Mouse (Mus musculus): Measurements from ENCODE around the gene Camkk2. TPM values are rescaled to one million over a fixed set of nuclear protein-coding genes. Genes with fewer than 3 reads are reported as not detected.
A peak's percentile ranks its signal among the peaks of the same experiment; 100 is the strongest.

The Camkk2 gene
- polyA plus RNA-seq, 1 experiment from 2014 or later, result 23.8 TPM

DNA sequence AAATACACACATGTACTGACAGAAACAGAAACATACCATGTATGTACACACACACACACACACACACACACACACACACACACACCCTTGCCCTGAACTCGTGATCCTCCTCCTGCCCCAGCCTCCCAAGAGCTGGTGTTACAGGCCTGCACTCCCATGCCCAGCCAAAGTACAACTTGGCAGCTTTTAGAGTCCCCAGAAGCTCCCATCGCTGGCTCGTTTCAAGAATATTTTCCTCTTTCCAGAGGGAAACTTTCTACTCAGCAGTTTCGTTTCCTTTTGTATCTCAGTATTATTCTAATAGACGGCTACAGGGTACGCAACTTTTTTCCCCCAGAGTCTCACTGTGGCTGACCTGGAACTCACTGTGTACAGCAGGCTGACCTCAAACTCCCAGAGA, 77.1 kb downstream of the Camkk2 start:
- Histone ChIP-seq H3K4me3 (replicated peaks) (no peak overlapping the region), H3K4me1 (replicated peaks) (peaks cover 14% of the 10 kb centered on the region), H3K9me3 (no peaks in the 10 kb centered on the region), H3K4me2 (replicated peaks) (no peak overlapping the region), H3K9ac (no peak overlapping the region), H3K27me3 (replicated peaks) (no peaks in the 10 kb centered on the region), H3K36me3 (no peaks in the 10 kb centered on the region), H3K27ac (no peak overlapping the region)
- ATAC-seq, result no peak
- WGBS, result 73% methylated on average over 6 of the region's 6 CpGs

- no peak overlapping the region for H3K27ac ChIP-seq
- H3K27me3 ChIP-seq (replicated peaks), result no peaks in the 10 kb centered on the region
- H3K9me3 ChIP-seq, result no peaks in the 10 kb centered on the region
- H3K36me3 ChIP-seq, result no peaks in the 10 kb centered on the region
- H3K4me1 ChIP-seq (replicated peaks), result peaks cover 14% of the 10 kb centered on the region
- H3K4me3 ChIP-seq (replicated peaks), result no peak overlapping the region
- H3K9ac ChIP-seq, result no peak overlapping the region
- no peak overlapping the region for H3K4me2 ChIP-seq (replicated peaks)
- ATAC-seq, result peak; percentile 68
- 13% methylated on average over 5 of the region's 5 CpGs for WGBS
Measured at GRCm38 (mm10) chr5:122700837-122701212, 78.4 kb downstream of the Camkk2 start.

DNA sequence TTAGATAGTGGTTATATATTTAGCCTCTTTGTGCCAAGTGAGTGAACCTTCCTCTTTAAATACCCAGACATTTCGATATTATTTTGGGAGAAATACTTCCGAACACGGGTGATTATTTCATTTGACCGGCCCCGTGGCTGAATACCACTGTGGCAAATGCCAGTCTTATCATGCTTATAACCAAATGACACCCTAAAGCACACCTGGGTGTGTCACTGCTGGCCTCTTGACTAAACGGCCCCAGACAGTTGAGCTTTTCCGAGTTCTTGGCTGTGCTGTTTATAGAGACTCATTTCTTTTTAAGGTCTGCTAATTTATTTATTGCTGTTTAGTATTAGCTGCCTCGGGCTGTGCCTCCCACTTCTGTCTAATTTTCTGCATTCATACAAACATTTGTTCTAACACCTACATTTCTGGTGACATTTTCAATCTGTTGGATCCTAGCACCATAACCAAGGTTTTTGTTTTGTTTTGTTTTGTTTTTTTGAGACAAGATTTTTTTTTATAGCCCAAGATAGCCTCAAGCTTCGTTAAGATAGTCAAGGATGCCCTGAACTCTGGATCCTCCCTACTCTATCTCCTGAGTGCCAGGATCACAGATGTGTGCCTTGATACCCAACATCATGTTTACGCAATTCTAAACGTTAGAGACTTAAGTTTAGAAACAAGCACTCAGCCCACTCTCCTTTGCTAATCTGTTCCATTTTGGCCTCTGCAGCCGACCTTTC, 78.9 kb downstream of the Camkk2 start:
- Histone ChIP-seq H3K27me3 (replicated peaks) (no peaks in the 10 kb centered on the region), H3K36me3 (no peaks in the 10 kb centered on the region), H3K4me2 (replicated peaks) (no peak overlapping the region), H3K9ac (no peak overlapping the region), H3K9me3 (no peaks in the 10 kb centered on the region), H3K4me3 (replicated peaks) (no peak overlapping the region), H3K27ac (no peak overlapping the region), H3K4me1 (replicated peaks) (peaks cover 14% of the 10 kb centered on the region)
- 51% methylated on average over 12 of the region's 12 CpGs for WGBS
- ATAC-seq, result no peak

GRCm38 (mm10) chr5:122698701-122699060, 80.5 kb downstream of the Camkk2 start:
- H3K9ac ChIP-seq, result no peak overlapping the region
- no peak overlapping the region for H3K27ac ChIP-seq
- H3K4me2 ChIP-seq (replicated peaks), result no peak overlapping the region
- no peaks in the 10 kb centered on the region for H3K9me3 ChIP-seq
- no peaks in the 10 kb centered on the region for H3K27me3 ChIP-seq (replicated peaks)
- H3K4me1 ChIP-seq (replicated peaks), result peaks cover 14% of the 10 kb centered on the region
- no peak for ATAC-seq
- WGBS, result 53% methylated on average over 9 of the region's 9 CpGs
- H3K4me3 ChIP-seq (replicated peaks), result no peak overlapping the region
- no peaks in the 10 kb centered on the region for H3K36me3 ChIP-seq

DNA sequence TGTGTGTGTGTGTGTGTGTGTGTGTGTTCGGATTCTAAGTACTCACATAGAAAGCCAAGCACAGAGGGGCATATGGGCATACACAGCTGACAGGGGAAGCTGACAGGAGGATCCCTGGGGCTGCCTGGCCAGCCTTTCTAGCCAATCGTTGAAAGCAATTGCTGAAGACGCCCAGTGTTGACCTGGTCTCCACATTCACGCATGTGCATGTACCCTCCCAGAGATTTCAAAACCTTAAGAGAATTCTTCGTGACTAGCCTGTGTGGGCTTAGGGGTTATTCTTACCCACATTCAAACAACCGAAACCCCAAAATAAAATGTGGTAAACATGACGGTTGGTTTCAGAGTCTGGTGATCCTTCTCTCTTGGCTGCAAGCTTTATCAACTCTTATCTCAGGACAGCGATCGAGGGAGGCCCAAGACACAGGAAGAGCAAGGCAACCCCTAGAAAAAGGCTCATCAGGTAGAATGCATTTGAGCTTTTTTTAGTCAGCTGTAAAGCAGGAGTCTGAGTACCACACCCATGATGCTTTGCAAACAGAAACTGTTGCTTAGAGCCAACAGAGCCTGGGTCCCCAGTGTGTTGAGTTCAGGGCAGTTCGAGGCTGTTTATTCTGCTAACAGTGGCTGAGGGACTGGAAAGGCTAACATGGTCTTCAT, 81.0 kb downstream of the Camkk2 start:
- WGBS, result 66% methylated on average over 10 of the region's 10 CpGs
- H3K27me3 ChIP-seq (replicated peaks), result no peaks in the 10 kb centered on the region
- no peak overlapping the region for H3K4me2 ChIP-seq (replicated peaks)
- 0 out of 2 replicates have a peak, but pooled peaks have one; percentile 36 for ATAC-seq
- no peak overlapping the region for H3K9ac ChIP-seq
- no peaks in the 10 kb centered on the region for H3K9me3 ChIP-seq
- no peaks in the 10 kb centered on the region for H3K36me3 ChIP-seq
- H3K27ac ChIP-seq, result no peak overlapping the region
- no peak overlapping the region for H3K4me3 ChIP-seq (replicated peaks)
- H3K4me1 ChIP-seq (replicated peaks), result peaks cover 17% of the 10 kb centered on the region

DNA sequence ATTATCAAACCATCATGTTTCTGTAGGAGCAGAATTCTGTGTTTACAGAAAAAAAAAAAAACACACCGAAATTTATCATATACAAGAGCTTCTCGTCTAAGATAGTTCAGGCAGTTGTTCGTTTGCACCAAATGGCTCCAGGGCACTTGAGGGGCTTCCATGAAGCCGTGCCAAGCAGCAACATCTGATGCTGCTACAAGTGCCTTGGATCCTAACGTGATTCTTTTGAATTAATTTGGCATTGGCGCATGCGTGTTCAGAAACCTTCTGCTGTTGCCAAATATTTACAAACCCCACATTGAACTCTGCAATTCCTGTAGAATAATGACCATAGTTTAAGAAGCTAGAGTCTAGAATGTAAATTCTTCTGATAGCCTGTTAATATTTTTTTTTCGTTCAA, 83.7 kb downstream of the Camkk2 start:
- WGBS, result 63% methylated on average over 8 of the region's 8 CpGs
- no peak for ATAC-seq

GRCm38 (mm10) chr5:122693431-122694207, 85.6 kb downstream of the Camkk2 start:
- ATAC-seq, result peak; percentile 50; the same call in 1 of the 2 replicates
- no peak overlapping the region for H3K9ac ChIP-seq
- WGBS, result 38% methylated on average over 13 of the region's 13 CpGs

More for the DNA sequence above, 83.7 kb downstream of the Camkk2 start:
- no peak overlapping the region for H3K4me2 ChIP-seq (replicated peaks)
- H3K9me3 ChIP-seq, result no peaks in the 10 kb centered on the region
- no peak overlapping the region for H3K27ac ChIP-seq
- no peak overlapping the region for H3K9ac ChIP-seq
- H3K27me3 ChIP-seq (replicated peaks), result no peaks in the 10 kb centered on the region
- no peak overlapping the region for H3K4me3 ChIP-seq (replicated peaks)
- peaks cover 12% of the 10 kb centered on the region for H3K4me1 ChIP-seq (replicated peaks)
- H3K36me3 ChIP-seq, result no peaks in the 10 kb centered on the region

GRCm38 (mm10) chr5:122690486-122690885, 88.7 kb downstream of the Camkk2 start:
- Histone ChIP-seq H3K9me3 (no peaks in the 10 kb centered on the region), H3K4me3 (replicated peaks) (no peak overlapping the region), H3K4me1 (replicated peaks) (0 out of 2 replicates have a peak, but pooled peaks cover 2% of the 10 kb centered on the region), H3K36me3 (no peaks in the 10 kb centered on the region), H3K4me2 (replicated peaks) (no peak overlapping the region), H3K27me3 (replicated peaks) (no peaks in the 10 kb centered on the region), H3K9ac (no peak overlapping the region), H3K27ac (no peak overlapping the region)
- 59% methylated on average over 6 of the region's 6 CpGs for WGBS
- ATAC-seq, result peak; percentile 65

More at GRCm38 (mm10) chr5:122693431-122694207, 85.6 kb downstream of the Camkk2 start:
- no peaks in the 10 kb centered on the region for H3K9me3 ChIP-seq
- no peak overlapping the region for H3K4me3 ChIP-seq (replicated peaks)
- no peaks in the 10 kb centered on the region for H3K36me3 ChIP-seq
- H3K27ac ChIP-seq, result no peak overlapping the region
- H3K4me2 ChIP-seq (replicated peaks), result no peak overlapping the region
- no peaks in the 10 kb centered on the region for H3K27me3 ChIP-seq (replicated peaks)
- H3K4me1 ChIP-seq (replicated peaks), result peaks cover 7% of the 10 kb centered on the region; the same call in 1 of the 2 replicates

- no peak overlapping the region for H3K9ac ChIP-seq
- no peaks in the 10 kb centered on the region for H3K9me3 ChIP-seq
- H3K4me2 ChIP-seq (replicated peaks), result no peak overlapping the region
- no peaks in the 10 kb centered on the region for H3K36me3 ChIP-seq
- H3K4me3 ChIP-seq (replicated peaks), result no peak overlapping the region
- ATAC-seq, result no peak
- H3K27me3 ChIP-seq (replicated peaks), result no peaks in the 10 kb centered on the region
- WGBS, result 81% methylated on average over 7 of the region's 7 CpGs
- H3K27ac ChIP-seq, result no peak overlapping the region
- 0 out of 2 replicates have a peak, but pooled peaks cover 2% of the 10 kb centered on the region for H3K4me1 ChIP-seq (replicated peaks)
Measured at GRCm38 (mm10) chr5:122689153-122689552, 90.1 kb downstream of the Camkk2 start.

DNA sequence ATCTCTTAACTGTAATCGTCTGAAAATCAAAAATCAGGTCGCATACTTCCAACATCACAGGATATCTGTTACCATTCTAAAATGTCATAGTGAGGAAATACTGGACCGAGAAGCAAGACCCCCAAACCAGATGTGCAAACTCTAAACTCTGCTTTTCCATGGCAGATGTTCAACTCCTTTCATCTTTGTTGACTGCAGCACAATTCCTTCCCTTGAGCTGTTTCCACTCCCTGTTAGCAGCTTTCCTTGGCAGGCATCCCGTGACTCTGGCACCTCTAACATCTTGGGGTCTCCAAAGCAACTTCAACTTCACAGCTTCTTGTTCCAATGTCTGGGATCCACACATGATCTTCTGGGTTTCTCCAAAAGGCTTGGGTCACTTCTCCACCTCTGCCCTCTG, 91.8 kb downstream of the Camkk2 start:
- H3K27ac ChIP-seq, result no peak overlapping the region
- H3K4me2 ChIP-seq (replicated peaks), result no peak overlapping the region
- no peak overlapping the region for H3K9ac ChIP-seq
- H3K27me3 ChIP-seq (replicated peaks), result no peaks in the 10 kb centered on the region
- no peak overlapping the region for H3K4me3 ChIP-seq (replicated peaks)
- no peaks in the 10 kb centered on the region for H3K36me3 ChIP-seq
- H3K4me1 ChIP-seq (replicated peaks), result no peaks in the 10 kb centered on the region
- H3K9me3 ChIP-seq, result no peaks in the 10 kb centered on the region
- 67% methylated on average over 4 of the region's 4 CpGs for WGBS
- no peak for ATAC-seq

DNA sequence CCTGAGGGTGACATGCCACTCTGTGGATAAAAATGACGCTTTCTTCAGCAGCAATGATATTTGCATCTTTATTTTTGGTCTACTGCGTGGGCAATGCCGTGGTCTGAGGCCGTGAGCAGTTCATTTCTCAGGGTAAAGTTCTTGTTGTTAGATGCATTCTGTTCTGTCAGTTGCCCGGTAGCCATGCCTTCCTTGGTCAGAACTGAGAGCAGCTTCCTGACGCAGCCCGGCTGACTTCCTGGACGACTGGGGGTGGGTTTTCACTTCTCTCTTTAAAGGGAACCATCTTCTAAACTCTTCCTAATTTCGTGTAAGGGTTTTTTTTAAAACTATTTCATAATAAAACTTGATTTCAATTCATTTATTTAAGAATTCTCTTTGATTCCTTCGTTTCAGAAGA, 95.3 kb downstream of the Camkk2 start:
- Histone ChIP-seq H3K9ac (no peak overlapping the region), H3K4me1 (replicated peaks) (no peaks in the 10 kb centered on the region), H3K27ac (no peak overlapping the region), H3K4me2 (replicated peaks) (no peak overlapping the region), H3K36me3 (no peaks in the 10 kb centered on the region), H3K4me3 (replicated peaks) (no peak overlapping the region), H3K9me3 (no peaks in the 10 kb centered on the region), H3K27me3 (replicated peaks) (no peaks in the 10 kb centered on the region)
- ATAC-seq, result no peak
- 73% methylated on average over 10 of the region's 10 CpGs for WGBS

DNA sequence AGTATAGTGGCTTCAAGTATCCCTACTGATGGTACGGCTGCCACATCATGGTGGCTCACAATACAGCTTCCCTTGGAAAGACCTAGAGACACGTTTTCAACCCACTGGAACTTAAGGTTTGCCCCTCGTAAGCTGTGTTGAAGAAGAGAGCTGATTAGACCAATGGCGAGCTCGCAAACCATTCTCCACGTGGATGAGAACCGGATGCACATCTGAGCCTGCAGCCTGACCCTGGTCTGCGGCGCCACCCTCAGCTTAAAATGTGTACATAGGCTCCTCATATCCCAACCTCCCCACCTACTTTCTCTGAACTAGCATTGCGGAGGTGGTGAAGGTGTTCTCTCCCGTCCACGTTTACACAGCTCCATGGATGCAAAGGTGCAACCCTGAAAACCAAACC, 97.9 kb downstream of the Camkk2 start:
- WGBS, result 85% methylated on average over 12 of the region's 12 CpGs
- no peak for ATAC-seq

More for the DNA sequence above, 97.9 kb downstream of the Camkk2 start:
- Histone ChIP-seq H3K4me2 (replicated peaks) (no peak overlapping the region), H3K27ac (no peak overlapping the region), H3K27me3 (replicated peaks) (no peaks in the 10 kb centered on the region), H3K9me3 (no peaks in the 10 kb centered on the region), H3K4me1 (replicated peaks) (no peaks in the 10 kb centered on the region), H3K4me3 (replicated peaks) (no peak overlapping the region), H3K9ac (no peak overlapping the region), H3K36me3 (no peaks in the 10 kb centered on the region)
